Mouse (Mus musculus) liver, embryonic 13.5 days (tissue): ENCODE results near the gene Prkra. TPM values are rescaled to one million over a fixed set of nuclear protein-coding genes. Genes with fewer than 3 reads are reported as not detected.
A peak's percentile ranks its signal among the peaks of the same experiment; 100 is the strongest.
"Not testable (repeated sequence)": the region's sequence is repeated elsewhere in the genome, so short reads cannot be mapped to it uniquely, and the experiment has no call there.

ENCODE experiments used
- ATAC-seq: fragments of 200-750 bp; cut with Nextera tagmentation; 2 replicates; pipeline ENCODE4 v1.8.0; 2017; ENCODE audit warnings: low read depth, mild to moderate bottlenecking, moderate number of reproducible peaks, moderate library complexity
- DNase-seq: peaks from one replicate; pipeline ENCODE4 v3.0.0; 2022
- H3K27ac ChIP-seq: fragments of 300-500 bp; sonication (generic); 2 replicates; pipeline ENCODE4 v1.5.1; 2015; ENCODE audit warnings: moderate library complexity, mild to moderate bottlenecking, inconsistent platforms
- H3K27me3 ChIP-seq: fragments of 300-500 bp; sonication (generic); 2 replicates; pipeline ENCODE4 v1.6.1; 2015; ENCODE audit warnings: mild to moderate bottlenecking, inconsistent platforms
- H3K36me3 ChIP-seq: fragments of 300-500 bp; sonication (generic); 2 replicates; pipeline ENCODE4 v1.6.1; 2015; ENCODE audit warnings: mild to moderate bottlenecking, inconsistent platforms
- H3K4me1 ChIP-seq: fragments of 300-500 bp; sonication (generic); replicated peaks from 2 replicates; pipeline ENCODE4 v1.6.1; 2015; ENCODE audit warnings: inconsistent platforms
- H3K4me2 ChIP-seq: fragments of 300-500 bp; sonication (generic); 2 replicates; pipeline ENCODE4 v1.6.1; 2015; ENCODE audit warnings: inconsistent platforms, mild to moderate bottlenecking, moderate library complexity
- H3K4me3 ChIP-seq: fragments of 300-500 bp; sonication (generic); replicated peaks from 2 replicates; pipeline ENCODE4 v1.5.1; 2015; ENCODE audit warnings: mild to moderate bottlenecking, inconsistent platforms
- H3K9ac ChIP-seq: fragments of 300-500 bp; sonication (generic); 2 replicates; pipeline ENCODE4 v1.6.1; 2015; ENCODE audit warnings: mild to moderate bottlenecking, inconsistent platforms
- H3K9me3 ChIP-seq: fragments of 300-500 bp; sonication (generic); replicated peaks from 2 replicates; pipeline ENCODE4 v1.6.1; 2016; ENCODE audit warnings: inconsistent platforms
- WGBS: fragments of 180-500 bp; shearing (Covaris S2); methylation state at CpG from one replicate; pipeline ENCODE4 v1.1.7; 2015; ENCODE audit not compliant: insufficient replicate concordance; 5-methylcytosine and 5-hydroxymethylcytosine counted together
- polyA plus RNA-seq: library from polyadenylated mRNA; unstranded; fragments of >200 nt; fragmentation: Nextera tagmentation; extraction: Ambion mirVana; gene quantifications from 2 replicates; pipeline ENCODE4 v1.2.1, GENCODE M21; 2015

Gene Prkra
- polyA plus RNA-seq, 1 experiment from 2014 or later: 9.6 TPM

DNA sequence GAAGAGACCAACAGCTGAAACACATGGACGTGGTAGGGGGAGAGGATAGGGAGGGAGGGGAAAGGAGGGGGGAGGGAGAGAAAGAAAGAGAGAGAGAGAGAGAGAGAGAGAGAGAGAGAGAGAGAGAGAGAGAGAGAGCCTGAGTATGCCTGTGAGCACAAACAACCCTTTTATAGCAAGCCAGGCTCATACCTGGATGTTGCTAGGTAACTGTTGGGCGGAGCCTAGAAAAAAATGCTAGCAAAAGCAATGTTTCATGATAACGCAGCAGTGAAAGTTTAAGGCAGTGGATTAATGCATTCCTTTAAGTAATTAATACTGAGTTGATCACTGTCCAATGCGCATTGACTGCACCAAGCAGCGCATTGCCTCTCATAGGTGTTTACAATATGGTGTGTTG is 6.8 kb upstream of the Prkra start:
- H3K4me2 ChIP-seq: no peak overlapping the region
- no peaks in the 10 kb centered on the region for H3K36me3 ChIP-seq
- no peaks in the 10 kb centered on the region for H3K9me3 ChIP-seq
- H3K4me1 ChIP-seq: no peaks in the 10 kb centered on the region
- DNase-seq (no peak), ATAC-seq (no peak)
- WGBS: 78% methylated on average over 5 of the region's 5 CpGs
- no peak overlapping the region for H3K4me3 ChIP-seq
- no peaks in the 10 kb centered on the region for H3K27me3 ChIP-seq
- no peak overlapping the region for H3K27ac ChIP-seq
- H3K9ac ChIP-seq: no peak overlapping the region

DNA sequence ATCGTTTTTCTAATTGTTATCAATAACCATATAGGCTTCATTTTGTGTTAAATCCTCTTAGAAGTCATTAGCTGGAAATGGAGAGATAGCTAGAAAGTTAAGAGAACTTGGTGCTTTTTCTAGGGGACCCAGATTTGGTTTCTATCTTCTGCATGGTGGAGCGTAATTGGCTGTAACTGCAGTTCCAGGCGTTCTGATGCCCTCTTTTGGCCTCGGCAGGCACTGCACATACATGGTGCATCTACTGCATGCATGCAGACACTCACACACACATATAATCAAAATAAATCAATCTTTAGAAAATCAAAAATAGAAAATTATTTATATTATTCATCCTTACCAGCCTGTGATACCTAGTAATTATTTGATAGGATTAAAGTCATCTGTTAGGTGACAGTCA is 5.3 kb upstream of the Prkra start:
- ATAC-seq (no peak), DNase-seq (no peak)
- H3K27ac ChIP-seq: no peak overlapping the region
- H3K27me3 ChIP-seq: no peaks in the 10 kb centered on the region
- WGBS: 85% methylated on average over 4 of the region's 4 CpGs
- no peak overlapping the region for H3K9ac ChIP-seq
- H3K36me3 ChIP-seq: no peaks in the 10 kb centered on the region
- peaks cover 7% of the 10 kb centered on the region; the same call in 1 of the 2 replicates for H3K4me1 ChIP-seq
- no peak overlapping the region for H3K4me3 ChIP-seq
- no peak overlapping the region for H3K4me2 ChIP-seq
- H3K9me3 ChIP-seq: no peaks in the 10 kb centered on the region

DNA sequence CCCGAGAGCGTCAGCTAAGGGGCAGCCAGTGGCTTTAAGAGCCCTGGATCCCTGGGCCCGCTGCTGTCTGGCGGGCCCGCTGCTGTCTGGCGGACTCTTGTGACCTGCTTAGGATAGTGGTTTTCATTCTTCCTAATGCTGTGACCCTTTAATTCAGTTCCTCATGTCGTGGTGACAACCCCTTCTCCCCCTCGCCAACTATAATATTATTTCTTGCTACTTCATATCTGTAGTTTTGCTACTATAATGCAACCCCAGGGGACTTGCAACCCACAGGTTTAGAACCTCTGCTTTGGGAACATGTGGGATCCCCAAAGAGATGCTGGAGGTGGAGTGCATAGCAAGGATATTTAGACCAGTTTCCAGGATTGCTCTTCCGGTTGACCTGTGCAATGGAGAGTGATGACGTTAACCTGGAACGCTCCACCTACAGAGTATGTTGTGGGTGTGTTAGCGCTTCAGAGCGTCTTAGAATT is 889 bp upstream of the Prkra start:
- WGBS: 31% methylated on average over 13 of the region's 13 CpGs
- Histone ChIP-seq H3K27ac (peak overlapping the region; percentile 35; the same call in 1 of the 2 replicates), H3K9me3 (no peaks in the 10 kb centered on the region), H3K4me3 (peak overlapping the region; percentile 75), H3K9ac (peak overlapping the region; percentile 63), H3K36me3 (no peaks in the 10 kb centered on the region), H3K27me3 (no peaks in the 10 kb centered on the region), H3K4me2 (peak overlapping the region; percentile 99), H3K4me1 (peaks cover 35% of the 10 kb centered on the region)
- ATAC-seq (0 out of 2 replicates have a peak, but pooled peaks have one; percentile 8), DNase-seq (no peak)

DNA sequence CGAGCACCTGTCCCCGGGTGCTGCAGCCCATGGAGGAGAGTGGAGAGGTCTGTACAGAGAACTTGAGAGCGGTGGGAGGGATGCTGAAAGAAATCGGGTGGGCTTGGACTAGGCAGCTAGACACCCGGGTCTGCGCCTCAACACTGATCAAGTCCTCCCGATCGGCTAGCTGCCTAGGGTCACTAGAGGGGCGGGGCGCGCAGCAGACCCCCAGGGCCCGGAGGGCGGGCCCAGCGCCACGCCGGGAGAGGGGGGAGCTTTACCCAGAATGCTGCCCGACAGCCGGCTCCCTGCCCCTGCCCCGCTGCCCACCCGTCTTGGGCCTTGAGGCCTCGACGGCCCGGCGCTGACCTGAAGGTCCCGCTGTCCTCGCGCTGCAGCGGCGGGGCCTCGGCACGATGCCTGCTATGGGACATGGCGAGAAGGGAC is 360 bp downstream of the Prkra start:
- H3K4me2 ChIP-seq: peak overlapping the region; percentile 99
- WGBS: under 1% methylated on average over 32 of the region's 32 CpGs
- peak overlapping the region; percentile 54; the same call in 1 of the 2 replicates for H3K27ac ChIP-seq
- peak overlapping the region; percentile 78 for H3K9ac ChIP-seq
- H3K27me3 ChIP-seq: no peaks in the 10 kb centered on the region
- H3K4me3 ChIP-seq: peak overlapping the region; percentile 75
- H3K36me3 ChIP-seq: no peaks in the 10 kb centered on the region
- peaks cover 37% of the 10 kb centered on the region for H3K4me1 ChIP-seq
- peak; percentile 0; the same call in 1 of the 2 replicates for ATAC-seq
- no peaks in the 10 kb centered on the region for H3K9me3 ChIP-seq
- no peak for DNase-seq

DNA sequence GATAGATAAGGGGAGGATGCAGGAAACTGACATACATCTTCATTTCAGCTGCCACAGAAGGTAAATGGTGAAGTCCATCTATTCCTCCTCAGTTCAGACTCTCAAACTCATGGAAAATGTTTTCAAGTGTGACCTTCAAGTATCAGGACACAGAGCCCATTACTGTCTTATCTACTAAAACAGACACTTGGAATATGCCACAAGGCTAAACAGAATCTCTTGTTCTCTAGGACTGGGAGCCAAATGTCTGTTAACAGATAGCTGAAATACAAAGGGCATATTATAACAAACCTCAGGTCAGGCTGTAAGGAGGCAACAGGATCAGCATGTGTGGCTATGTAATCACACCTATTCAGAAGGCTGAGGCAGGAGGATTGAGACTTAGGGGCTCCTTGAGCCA is 4.0 kb downstream of the Prkra start:
- H3K27me3 ChIP-seq: no peaks in the 10 kb centered on the region
- no peaks in the 10 kb centered on the region for H3K9me3 ChIP-seq
- H3K4me1 ChIP-seq: peaks cover 36% of the 10 kb centered on the region
- DNase-seq: no peak
- no peak overlapping the region for H3K27ac ChIP-seq
- ATAC-seq: no peak
- H3K9ac ChIP-seq: no peak overlapping the region
- H3K4me3 ChIP-seq: no peak overlapping the region
- no peak overlapping the region for H3K4me2 ChIP-seq
- H3K36me3 ChIP-seq: peaks cover 10% of the 10 kb centered on the region; the same call in 1 of the 2 replicates

DNA sequence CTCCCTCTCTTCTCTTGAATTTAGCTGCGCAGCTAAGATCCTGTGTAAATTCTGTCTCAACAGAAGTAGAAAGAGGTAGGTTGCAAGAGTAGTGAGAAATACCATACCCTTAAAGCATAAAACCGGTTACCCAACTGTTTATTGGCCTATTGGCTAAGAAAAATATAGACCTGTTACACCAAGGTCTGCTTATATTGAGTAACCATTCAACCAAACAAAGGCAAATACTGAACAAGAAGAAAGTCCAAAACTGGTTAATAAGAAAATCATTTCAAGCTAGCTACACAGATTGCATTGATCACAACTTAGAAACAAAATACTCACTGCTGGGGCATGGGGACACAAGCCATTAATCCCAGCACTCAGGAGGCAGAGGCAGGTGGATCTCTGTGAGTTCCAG is 8.2 kb downstream of the Prkra start:
- Histone ChIP-seq H3K36me3 (peaks cover 21% of the 10 kb centered on the region), H3K9ac (no peak overlapping the region), H3K9me3 (no peaks in the 10 kb centered on the region), H3K27me3 (no peaks in the 10 kb centered on the region), H3K4me2 (no peak overlapping the region), H3K4me1 (peaks cover 10% of the 10 kb centered on the region), H3K4me3 (no peak overlapping the region), H3K27ac (no peak overlapping the region)
- 85% methylated on average over 2 of the region's 2 CpGs for WGBS
- DNase-seq (no peak), ATAC-seq (no peak)

DNA sequence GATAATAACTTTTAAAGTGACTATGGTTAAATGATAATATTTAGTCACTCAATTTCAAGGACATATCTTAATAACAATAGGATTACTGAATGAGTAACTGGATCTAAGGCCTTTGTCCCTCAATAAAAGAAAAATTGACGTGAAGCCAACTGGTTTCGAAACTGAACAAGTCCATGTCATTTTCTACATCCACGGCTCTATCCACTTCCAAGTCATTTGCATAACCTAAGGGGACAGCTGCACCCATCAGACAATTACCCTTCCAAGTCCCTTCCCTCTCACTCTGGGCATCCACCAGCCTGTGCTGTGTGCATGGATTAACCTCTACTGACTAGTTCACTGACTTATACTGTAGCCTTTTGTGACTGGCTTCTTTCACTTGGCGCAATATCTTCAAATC is 16.2 kb downstream of the Prkra start:
- no peak overlapping the region for H3K4me2 ChIP-seq
- H3K4me3 ChIP-seq: no peak overlapping the region
- no peak overlapping the region for H3K27ac ChIP-seq
- no peak overlapping the region for H3K9ac ChIP-seq
- DNase-seq (no peak), ATAC-seq (no peak)
- H3K4me1 ChIP-seq: no peaks in the 10 kb centered on the region
- peaks cover 21% of the 10 kb centered on the region for H3K36me3 ChIP-seq
- WGBS: 86% methylated on average over 4 of the region's 4 CpGs
- H3K27me3 ChIP-seq: no peaks in the 10 kb centered on the region
- H3K9me3 ChIP-seq: no peaks in the 10 kb centered on the region

DNA sequence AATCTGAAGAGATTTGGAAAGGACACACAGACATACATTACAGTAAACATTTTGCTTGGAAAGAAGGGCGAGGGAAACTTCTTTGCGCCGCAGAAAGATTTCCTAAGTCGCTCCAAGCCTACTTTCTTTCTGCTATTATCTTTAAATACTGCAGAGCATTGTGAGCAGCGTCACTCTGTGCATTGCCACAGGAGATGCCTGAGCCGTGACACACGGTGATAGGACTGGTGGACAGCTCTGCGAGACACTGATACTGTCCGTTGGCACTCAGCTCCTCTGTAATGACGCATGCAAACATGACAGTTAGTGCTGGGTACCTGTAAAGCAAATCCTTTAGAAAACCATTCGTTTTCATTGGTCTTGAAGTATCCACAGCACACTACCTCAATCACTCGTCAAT is 17.5 kb downstream of the Prkra start:
- H3K27me3 ChIP-seq: no peaks in the 10 kb centered on the region
- H3K4me1 ChIP-seq: no peaks in the 10 kb centered on the region
- DNase-seq (no peak), ATAC-seq (no peak)
- H3K4me2 ChIP-seq: no peak overlapping the region
- peaks cover 15% of the 10 kb centered on the region for H3K36me3 ChIP-seq
- no peak overlapping the region for H3K9ac ChIP-seq
- H3K9me3 ChIP-seq: no peaks in the 10 kb centered on the region
- H3K27ac ChIP-seq: no peak overlapping the region
- 68% methylated on average over 12 of the region's 12 CpGs for WGBS
- H3K4me3 ChIP-seq: no peak overlapping the region

DNA sequence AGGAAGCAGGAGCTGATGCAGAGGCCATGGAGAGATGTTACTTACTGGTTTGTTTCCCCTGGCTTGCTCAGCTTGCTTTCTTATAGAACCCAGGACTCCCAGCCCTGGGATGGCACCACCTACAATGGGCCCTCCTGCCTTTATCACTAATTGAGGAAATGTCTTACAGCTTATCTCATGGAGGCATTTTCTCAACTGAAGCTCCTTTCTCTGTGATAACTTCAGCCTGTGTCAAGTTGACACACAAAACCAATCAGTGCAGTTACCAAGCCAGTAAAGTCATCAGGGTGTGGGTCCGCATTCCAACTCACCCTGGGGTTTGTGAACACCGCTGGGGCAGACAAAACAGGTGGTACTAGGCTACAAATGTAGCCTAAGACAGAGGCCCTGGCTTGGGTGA is 25.5 kb downstream of the Prkra start:
- H3K4me3 ChIP-seq, DNase-seq, ATAC-seq, H3K4me1 ChIP-seq, H3K27ac ChIP-seq, H3K27me3 ChIP-seq, H3K4me2 ChIP-seq, H3K9ac ChIP-seq, H3K9me3 ChIP-seq: not testable (repeated sequence)
- H3K36me3 ChIP-seq: peaks cover 13% of the 10 kb centered on the region
- WGBS: 36% methylated on average over 2 of the region's 2 CpGs

DNA sequence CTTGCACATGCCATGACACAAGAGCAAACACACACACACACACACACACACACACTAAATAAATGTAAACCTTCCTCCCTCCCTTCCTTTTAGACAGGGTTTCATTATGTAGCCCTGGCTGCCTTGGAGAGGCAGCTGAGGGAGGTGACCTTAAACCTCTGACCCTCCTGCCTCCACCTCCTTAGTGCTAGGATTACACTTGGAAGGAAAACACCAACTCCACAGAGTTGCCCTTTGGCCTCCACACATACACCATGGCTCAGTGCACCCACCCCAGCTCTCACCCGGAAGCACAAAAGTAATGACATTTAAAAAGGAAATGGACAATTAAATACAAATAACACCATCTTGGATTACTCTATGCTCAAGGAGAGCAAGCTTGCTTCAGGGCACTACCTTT is 26.1 kb downstream of the Prkra start:
- 65% methylated on average over 1 of the region's 1 CpGs for WGBS
- Histone ChIP-seq H3K9ac (no peak overlapping the region), H3K27ac (no peak overlapping the region), H3K27me3 (no peaks in the 10 kb centered on the region), H3K4me2 (no peak overlapping the region), H3K9me3 (no peaks in the 10 kb centered on the region), H3K4me3 (no peak overlapping the region), H3K36me3 (peaks cover 10% of the 10 kb centered on the region; the same call in 1 of the 2 replicates), H3K4me1 (0 out of 2 replicates have a peak, but pooled peaks cover 9% of the 10 kb centered on the region)
- ATAC-seq (no peak), DNase-seq (no peak)

DNA sequence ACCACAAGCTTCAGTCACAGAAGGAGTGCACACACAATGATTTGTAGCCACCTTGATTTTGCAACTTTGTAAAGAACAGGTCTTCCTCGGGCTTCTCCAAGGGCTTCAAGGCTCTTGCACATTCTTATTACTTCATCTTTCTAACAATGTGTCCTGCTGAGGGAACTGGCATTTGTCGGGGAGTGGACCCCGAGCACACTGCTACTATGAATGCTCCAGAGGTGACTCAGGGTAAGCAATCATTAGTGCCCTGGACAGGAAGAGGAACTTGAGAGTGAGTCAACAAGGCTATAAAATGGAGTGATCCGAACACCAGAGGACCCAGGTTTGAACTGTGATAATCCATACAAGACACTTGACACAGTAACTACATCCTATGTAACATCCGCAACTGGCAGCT is 27.6 kb downstream of the Prkra start:
- no peak for DNase-seq
- Histone ChIP-seq H3K27ac (no peak overlapping the region), H3K9ac (no peak overlapping the region), H3K4me2 (no peak overlapping the region), H3K27me3 (no peaks in the 10 kb centered on the region), H3K9me3 (no peaks in the 10 kb centered on the region), H3K4me1 (0 out of 2 replicates have a peak, but pooled peaks cover 9% of the 10 kb centered on the region), H3K36me3 (peaks cover 6% of the 10 kb centered on the region; the same call in 1 of the 2 replicates), H3K4me3 (no peak overlapping the region)
- WGBS: 63% methylated on average over 5 of the region's 5 CpGs
- no peak for ATAC-seq

DNA sequence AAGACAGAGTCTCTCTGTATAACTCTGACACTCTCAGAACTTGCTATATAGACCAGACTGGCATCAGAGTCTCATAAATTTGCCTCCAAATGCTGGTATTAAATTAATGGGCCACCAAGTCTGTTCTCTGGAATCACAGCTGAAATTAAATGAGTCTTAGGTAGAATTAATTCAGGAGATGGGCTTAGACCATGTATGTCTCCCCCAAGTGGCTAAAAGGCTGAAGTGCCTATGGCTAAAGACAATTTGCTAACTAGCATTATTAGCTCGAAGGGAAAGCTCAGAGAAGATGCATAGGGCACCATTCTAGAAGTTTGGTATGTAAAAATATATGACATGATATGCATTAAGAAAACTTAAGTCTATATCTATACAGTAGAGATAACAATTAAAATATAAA is 29.7 kb downstream of the Prkra start:
- no peaks in the 10 kb centered on the region for H3K27me3 ChIP-seq
- no peak overlapping the region for H3K9ac ChIP-seq
- ATAC-seq (no peak), DNase-seq (no peak)
- H3K4me1 ChIP-seq: 0 out of 2 replicates have a peak, but pooled peaks cover 9% of the 10 kb centered on the region
- no peak overlapping the region for H3K4me3 ChIP-seq
- 26% methylated on average over 1 of the region's 1 CpGs for whole genome bisulfite sequencing
- no peaks in the 10 kb centered on the region for H3K36me3 ChIP-seq
- H3K27ac ChIP-seq: no peak overlapping the region
- no peaks in the 10 kb centered on the region for H3K9me3 ChIP-seq
- no peak overlapping the region for H3K4me2 ChIP-seq
